Mouse (Mus musculus): ENCODE data around the gene Ccdc32. TPM values are rescaled to one million over a fixed set of nuclear protein-coding genes. Genes with fewer than 3 reads are reported as not detected.

The Ccdc32 gene
- polyA plus RNA-seq, 1 experiment from 2014 or later = 17.9 TPM

DNA sequence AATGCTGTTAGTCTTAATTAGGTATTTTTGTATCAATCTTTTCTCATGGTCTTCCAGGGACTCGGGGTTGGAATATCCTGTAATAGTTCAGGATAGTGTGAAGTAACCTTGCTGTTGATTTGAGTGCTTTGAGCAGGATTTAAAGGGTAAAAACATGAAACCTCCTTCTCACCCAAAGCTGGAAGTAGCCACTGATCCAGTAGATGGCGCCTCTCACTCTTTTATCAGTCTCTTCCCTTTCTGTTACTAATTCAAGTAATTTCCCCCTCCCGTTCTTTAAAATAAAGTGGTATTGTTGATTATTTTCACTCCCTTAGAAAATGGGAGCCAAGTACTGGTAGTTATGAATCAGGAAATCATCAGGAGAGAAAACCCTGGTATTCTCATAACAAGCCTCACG lies 11.7 kb upstream of the Ccdc32 start:
- WGBS = 45% methylated on average over 4 of the region's 4 CpGs
- H3K27me3 ChIP-seq (ENCODE audit: control insufficient read depth, insufficient read depth, low read length) = no peaks in the 10 kb centered on the region
- H3K4me1 ChIP-seq (ENCODE audit: control insufficient read depth in 2 of 2, insufficient read depth in 2 of 2, low read length in 2 of 2) = peaks cover 0 to 4% of the 10 kb centered on the region in 2 experiments; a peak in 1 of 4 replicates
- no peak for ATAC-seq (ENCODE audit: insufficient number of reproducible peaks, insufficient read depth, low FRiP score, low read depth)
- no peak overlapping the region for H3K4me3 ChIP-seq (ENCODE audit: control insufficient read depth in 1 of 2, insufficient read depth in 1 of 2, low read depth in 1 of 2, low read length in 2 of 2)
- peaks cover 34% of the 10 kb centered on the region for H3K36me3 ChIP-seq (ENCODE audit: control insufficient read depth, insufficient read depth, low read length)
- no peak overlapping the region for H3K4me2 ChIP-seq (ENCODE audit: low read length)
- H3K27ac ChIP-seq (replicated peaks in 1 of 2; ENCODE audit: control insufficient read depth in 1 of 2, insufficient read depth in 1 of 2, low read depth in 2 of 2, low read length in 2 of 2) = no peak overlapping the region
- 0 out of 2 replicates have a peak overlapping the region, but pooled peaks have one; percentile 25 for H3K9ac ChIP-seq (ENCODE audit: low read length)
- no peaks in the 10 kb centered on the region for H3K9me3 ChIP-seq (ENCODE audit: control insufficient read depth, low read length)

DNA sequence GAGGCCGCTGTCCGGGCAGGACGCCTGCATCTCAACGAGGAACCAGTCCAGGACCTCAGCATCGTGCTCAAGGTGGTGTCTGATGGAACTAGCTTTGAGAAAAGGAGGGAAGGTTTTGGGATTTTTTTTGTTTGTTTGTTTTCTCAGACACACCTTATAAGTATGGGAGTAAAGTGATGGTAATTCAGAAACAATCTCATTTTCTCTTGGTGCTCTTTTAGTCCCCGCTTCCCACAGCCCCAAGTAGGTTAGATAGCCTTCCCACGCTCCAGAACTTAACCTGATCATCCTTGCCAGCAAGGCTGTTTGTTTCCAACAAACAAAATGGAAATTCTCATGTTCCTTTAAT lies 6.2 kb upstream of the Ccdc32 start:
- peak overlapping the region; percentile 90 for H3K9ac ChIP-seq (ENCODE audit: low read length)
- ATAC-seq (ENCODE audit: insufficient number of reproducible peaks, insufficient read depth, low FRiP score, low read depth) = no peak
- H3K4me1 ChIP-seq (ENCODE audit: control insufficient read depth in 2 of 2, insufficient read depth in 2 of 2, low read length in 2 of 2) = peaks cover 0 to 8% of the 10 kb centered on the region in 2 experiments; a peak in 2 of 4 replicates
- H3K36me3 ChIP-seq (ENCODE audit: control insufficient read depth, insufficient read depth, low read length) = peaks cover 34% of the 10 kb centered on the region
- H3K9me3 ChIP-seq (ENCODE audit: control insufficient read depth, low read length) = no peaks in the 10 kb centered on the region
- H3K4me3 ChIP-seq (ENCODE audit: control insufficient read depth in 1 of 2, insufficient read depth in 1 of 2, low read depth in 1 of 2, low read length in 2 of 2) = peak overlapping the region; percentile 81 to 86
- peak overlapping the region; percentile 85 for H3K4me2 ChIP-seq (ENCODE audit: low read length)
- H3K27ac ChIP-seq (replicated peaks in 1 of 2; ENCODE audit: control insufficient read depth in 1 of 2, insufficient read depth in 1 of 2, low read depth in 2 of 2, low read length in 2 of 2) = peak overlapping the region; percentile 90 to 94
- H3K27me3 ChIP-seq (ENCODE audit: control insufficient read depth, insufficient read depth, low read length) = no peaks in the 10 kb centered on the region
- WGBS = 9% methylated on average over 7 of the region's 7 CpGs

DNA sequence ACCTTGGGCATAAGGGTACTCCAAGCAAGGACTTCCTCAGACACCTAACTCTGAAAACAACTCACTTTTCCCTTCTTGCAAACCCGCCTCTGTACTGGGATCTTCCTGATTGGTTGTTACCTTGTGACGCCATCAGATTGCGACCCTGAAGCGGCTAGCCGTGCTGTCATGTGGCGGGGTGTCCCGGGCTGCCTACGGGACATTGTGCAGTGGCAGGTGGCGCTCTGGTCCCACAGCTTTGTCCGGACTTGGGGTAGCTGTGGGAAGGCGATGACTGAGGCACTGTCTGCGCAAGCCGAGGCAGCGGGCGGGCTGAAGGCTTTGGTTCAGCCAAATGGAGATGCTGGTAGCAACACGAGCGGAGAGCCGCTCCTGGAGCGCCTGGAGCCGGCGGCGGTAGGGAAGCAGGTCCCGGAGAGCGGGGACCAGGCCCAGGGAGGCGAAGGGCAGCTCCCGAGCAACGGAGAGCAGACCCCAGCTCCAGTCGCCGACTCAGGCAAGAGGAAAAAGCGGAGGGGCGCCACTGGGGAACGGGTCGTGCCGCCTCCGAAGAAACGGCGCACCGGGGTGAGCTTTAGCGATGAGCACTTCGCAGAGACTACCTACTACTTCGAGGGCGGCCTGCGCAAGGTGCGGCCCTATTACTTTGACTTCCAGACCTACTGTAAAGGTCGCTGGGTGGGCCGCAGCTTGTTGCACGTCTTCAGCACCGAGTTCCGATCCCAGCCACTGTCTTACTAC lies 5.6 kb upstream of the Ccdc32 start, which contains the start of gene Rpusd2:
Gene Rpusd2 (plus strand): TSS at position 135 of the 741 bp plus-strand sequence.
- ATAC-seq (ENCODE audit: insufficient number of reproducible peaks, insufficient read depth, low FRiP score, low read depth) = peak; percentile 93
- H3K9ac ChIP-seq (ENCODE audit: low read length) = peak within 1 kb of the TSS; percentile 90

DNA sequence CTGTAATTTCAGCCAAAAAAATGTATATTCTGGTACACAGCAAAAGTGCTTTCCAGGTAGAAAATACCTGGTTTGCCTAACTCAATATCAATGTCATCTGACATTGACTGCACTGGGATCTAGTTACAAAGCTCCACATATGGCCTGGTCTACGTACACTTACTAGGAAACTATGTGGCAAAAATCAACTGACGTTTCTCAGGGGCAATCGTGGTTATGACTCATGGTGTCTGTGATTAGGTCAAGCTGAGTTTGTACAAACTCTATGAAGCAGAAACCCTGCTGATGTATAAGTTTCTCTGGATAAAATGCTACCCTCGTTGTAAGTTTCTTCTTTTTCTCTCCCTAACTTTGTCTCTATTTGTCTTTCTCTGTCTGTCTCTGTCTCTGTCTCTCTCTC lies 3.0 kb upstream of the Ccdc32 start:
- Histone ChIP-seq H3K27me3 (ENCODE audit: control insufficient read depth, insufficient read depth, low read length) (no peaks in the 10 kb centered on the region), H3K4me3 (ENCODE audit: control insufficient read depth in 1 of 2, insufficient read depth in 1 of 2, low read depth in 1 of 2, low read length in 2 of 2) (no peak overlapping the region), H3K27ac (replicated peaks in 1 of 2; ENCODE audit: control insufficient read depth in 1 of 2, insufficient read depth in 1 of 2, low read depth in 2 of 2, low read length in 2 of 2) (no peak overlapping the region), H3K9ac (ENCODE audit: low read length) (no peak overlapping the region), H3K9me3 (ENCODE audit: control insufficient read depth, low read length) (no peaks in the 10 kb centered on the region), H3K4me1 (ENCODE audit: control insufficient read depth in 2 of 2, insufficient read depth in 2 of 2, low read length in 2 of 2) (peaks cover 2 to 18% of the 10 kb centered on the region in 2 experiments; a peak in 2 of 4 replicates), H3K4me2 (ENCODE audit: low read length) (no peak overlapping the region), H3K36me3 (ENCODE audit: control insufficient read depth, insufficient read depth, low read length) (peaks cover 5% of the 10 kb centered on the region)
- 51% methylated on average over 4 of the region's 4 CpGs for WGBS
- ATAC-seq (ENCODE audit: insufficient number of reproducible peaks, insufficient read depth, low FRiP score, low read depth) = no peak

More for the DNA sequence above, 5.6 kb upstream of the Ccdc32 start, which contains the start of gene Rpusd2:
- peaks cover 0 to 8% of the 10 kb centered on the region in 2 experiments; a peak in 2 of 4 replicates for H3K4me1 ChIP-seq (ENCODE audit: control insufficient read depth in 2 of 2, insufficient read depth in 2 of 2, low read length in 2 of 2)
- peak within 1 kb of the TSS; percentile 85 for H3K4me2 ChIP-seq (ENCODE audit: low read length)
- peak within 1 kb of the TSS; percentile 81 to 86 for H3K4me3 ChIP-seq (ENCODE audit: control insufficient read depth in 1 of 2, insufficient read depth in 1 of 2, low read depth in 1 of 2, low read length in 2 of 2)
- no peaks in the 10 kb centered on the region for H3K9me3 ChIP-seq (ENCODE audit: control insufficient read depth, low read length)
- peak within 1 kb of the TSS; percentile 90 to 94 for H3K27ac ChIP-seq (replicated peaks in 1 of 2; ENCODE audit: control insufficient read depth in 1 of 2, insufficient read depth in 1 of 2, low read depth in 2 of 2, low read length in 2 of 2)
- H3K27me3 ChIP-seq (ENCODE audit: control insufficient read depth, insufficient read depth, low read length) = no peaks in the 10 kb centered on the region
- under 1% methylated on average over 49 of the region's 49 CpGs for WGBS
- peaks cover 30% of the 10 kb centered on the region for H3K36me3 ChIP-seq (ENCODE audit: control insufficient read depth, insufficient read depth, low read length)

DNA sequence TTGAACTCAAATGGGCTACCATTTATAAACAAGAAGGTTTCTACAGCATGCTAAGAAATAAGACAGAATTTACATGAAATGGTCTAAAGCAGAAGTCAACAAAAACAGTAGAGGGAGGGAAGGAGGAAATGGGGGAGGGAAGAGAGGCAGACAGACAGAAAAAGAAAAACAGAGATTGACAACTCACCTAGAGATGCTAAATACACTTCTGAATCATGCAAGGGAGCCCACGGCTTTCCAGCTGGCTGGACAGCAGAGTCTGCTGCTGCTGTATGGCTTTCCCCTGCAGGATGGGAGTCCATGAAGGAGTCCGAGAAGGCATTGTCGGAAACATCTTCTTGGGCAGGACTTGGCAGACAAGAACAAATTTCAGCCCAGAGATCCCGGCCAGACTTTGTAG lies 2.2 kb downstream of the Ccdc32 start:
- Histone ChIP-seq H3K36me3 (ENCODE audit: control insufficient read depth, insufficient read depth, low read length) (peaks cover 37% of the 10 kb centered on the region), H3K9ac (ENCODE audit: low read length) (no peak overlapping the region), H3K4me3 (ENCODE audit: control insufficient read depth in 1 of 2, insufficient read depth in 1 of 2, low read depth in 1 of 2, low read length in 2 of 2) (no peak overlapping the region), H3K4me2 (ENCODE audit: low read length) (no peak overlapping the region), H3K27ac (replicated peaks in 1 of 2; ENCODE audit: control insufficient read depth in 1 of 2, insufficient read depth in 1 of 2, low read depth in 2 of 2, low read length in 2 of 2) (no peak overlapping the region), H3K4me1 (ENCODE audit: control insufficient read depth in 2 of 2, insufficient read depth in 2 of 2, low read length in 2 of 2) (peaks cover 2 to 10% of the 10 kb centered on the region in 2 experiments; a peak in 2 of 4 replicates), H3K9me3 (ENCODE audit: control insufficient read depth, low read length) (no peaks in the 10 kb centered on the region), H3K27me3 (ENCODE audit: control insufficient read depth, insufficient read depth, low read length) (no peaks in the 10 kb centered on the region)
- no peak for ATAC-seq (ENCODE audit: insufficient number of reproducible peaks, insufficient read depth, low FRiP score, low read depth)
- WGBS = 89% methylated on average over 4 of the region's 4 CpGs

DNA sequence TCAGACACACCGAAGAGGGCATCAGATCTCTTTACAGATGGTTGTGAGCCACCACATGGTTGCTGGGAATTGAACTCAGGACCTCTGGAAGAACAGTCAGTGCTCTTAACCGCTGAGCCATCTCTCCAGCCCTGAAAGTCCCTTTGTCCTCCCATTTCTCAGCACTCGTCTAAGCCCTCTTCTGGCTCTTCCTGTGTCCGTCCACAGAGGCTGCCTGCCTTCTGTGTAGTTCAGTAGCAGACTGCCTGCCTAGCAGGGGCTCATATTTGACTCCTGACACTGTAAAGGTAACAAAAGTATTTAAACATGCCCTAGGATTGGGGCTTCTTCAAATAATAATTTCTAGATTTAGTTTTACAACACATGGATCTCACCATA lies 4.0 kb downstream of the Ccdc32 start:
- H3K4me3 ChIP-seq (ENCODE audit: control insufficient read depth in 1 of 2, insufficient read depth in 1 of 2, low read depth in 1 of 2, low read length in 2 of 2) = no peak overlapping the region
- H3K4me1 ChIP-seq (ENCODE audit: control insufficient read depth in 2 of 2, insufficient read depth in 2 of 2, low read length in 2 of 2) = peaks cover 2 to 10% of the 10 kb centered on the region in 2 experiments; a peak in 2 of 4 replicates
- no peaks in the 10 kb centered on the region for H3K9me3 ChIP-seq (ENCODE audit: control insufficient read depth, low read length)
- no peak overlapping the region for H3K27ac ChIP-seq (replicated peaks in 1 of 2; ENCODE audit: control insufficient read depth in 1 of 2, insufficient read depth in 1 of 2, low read depth in 2 of 2, low read length in 2 of 2)
- no peak overlapping the region for H3K4me2 ChIP-seq (ENCODE audit: low read length)
- H3K36me3 ChIP-seq (ENCODE audit: control insufficient read depth, insufficient read depth, low read length) = peaks cover 54% of the 10 kb centered on the region
- no peak for ATAC-seq (ENCODE audit: insufficient number of reproducible peaks, insufficient read depth, low FRiP score, low read depth)
- 62% methylated on average over 4 of the region's 4 CpGs for WGBS
- H3K27me3 ChIP-seq (ENCODE audit: control insufficient read depth, insufficient read depth, low read length) = no peaks in the 10 kb centered on the region
- H3K9ac ChIP-seq (ENCODE audit: low read length) = no peak overlapping the region

DNA sequence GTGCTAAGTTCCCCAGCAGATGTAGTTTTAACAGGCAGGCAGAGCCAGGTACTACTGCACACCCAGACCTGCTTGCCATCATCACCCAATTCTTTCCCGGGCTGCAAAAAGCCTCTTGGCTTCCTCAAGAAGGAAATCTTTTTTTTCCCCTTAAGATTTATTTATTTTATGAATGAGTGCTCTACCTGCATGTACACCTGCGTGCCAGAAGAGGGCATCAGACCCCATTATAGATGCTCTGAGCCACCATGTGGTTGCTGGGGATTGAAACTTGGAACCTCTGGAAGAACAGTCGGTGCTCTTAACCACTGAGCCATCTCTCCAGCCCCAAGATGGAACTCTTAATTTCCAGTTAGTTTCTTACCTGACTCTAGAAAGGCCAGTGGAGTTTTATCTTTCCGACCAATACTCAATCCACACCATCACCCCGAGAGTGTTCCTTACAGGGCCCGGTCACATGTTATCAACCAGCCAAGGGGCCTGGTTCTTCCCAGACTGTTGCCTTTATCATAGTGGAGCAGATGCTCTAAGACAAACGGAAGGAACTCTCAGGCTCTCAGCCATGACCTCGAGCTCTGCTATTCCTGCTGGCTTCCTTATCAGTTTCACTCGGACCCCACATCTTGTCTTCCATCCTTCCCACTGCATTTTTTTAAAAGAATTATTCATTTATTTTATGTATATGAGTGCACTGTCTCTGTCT lies 4.5 kb downstream of the Ccdc32 start:
- Histone ChIP-seq H3K4me3 (ENCODE audit: control insufficient read depth in 1 of 2, insufficient read depth in 1 of 2, low read depth in 1 of 2, low read length in 2 of 2) (no peak overlapping the region), H3K27ac (replicated peaks in 1 of 2; ENCODE audit: control insufficient read depth in 1 of 2, insufficient read depth in 1 of 2, low read depth in 2 of 2, low read length in 2 of 2) (no peak overlapping the region), H3K4me2 (ENCODE audit: low read length) (no peak overlapping the region), H3K27me3 (ENCODE audit: control insufficient read depth, insufficient read depth, low read length) (no peaks in the 10 kb centered on the region), H3K9ac (ENCODE audit: low read length) (no peak overlapping the region), H3K36me3 (ENCODE audit: control insufficient read depth, insufficient read depth, low read length) (peaks cover 59% of the 10 kb centered on the region), H3K9me3 (ENCODE audit: control insufficient read depth, low read length) (no peaks in the 10 kb centered on the region), H3K4me1 (ENCODE audit: control insufficient read depth in 2 of 2, insufficient read depth in 2 of 2, low read length in 2 of 2) (peaks cover 2 to 10% of the 10 kb centered on the region in 2 experiments; a peak in 2 of 4 replicates)
- no peak for ATAC-seq (ENCODE audit: insufficient number of reproducible peaks, insufficient read depth, low FRiP score, low read depth)
- 61% methylated on average over 9 of the region's 9 CpGs for WGBS

All from heart, embryonic 14.5 days (tissue).